Mouse (Mus musculus) embryo, embryonic 9.5 days (tissue): ENCODE results near the gene Mov10.
"Not testable (repeated sequence)": the region's sequence is repeated elsewhere in the genome, so short reads cannot be mapped to it uniquely, and the experiment has no call there.

ENCODE experiments used
- DNase-seq: peaks from one replicate; pipeline ENCODE4 v3.0.0-alpha.2; 2017; ENCODE audit errors: extremely low spot score

Gene Mov10

DNA sequence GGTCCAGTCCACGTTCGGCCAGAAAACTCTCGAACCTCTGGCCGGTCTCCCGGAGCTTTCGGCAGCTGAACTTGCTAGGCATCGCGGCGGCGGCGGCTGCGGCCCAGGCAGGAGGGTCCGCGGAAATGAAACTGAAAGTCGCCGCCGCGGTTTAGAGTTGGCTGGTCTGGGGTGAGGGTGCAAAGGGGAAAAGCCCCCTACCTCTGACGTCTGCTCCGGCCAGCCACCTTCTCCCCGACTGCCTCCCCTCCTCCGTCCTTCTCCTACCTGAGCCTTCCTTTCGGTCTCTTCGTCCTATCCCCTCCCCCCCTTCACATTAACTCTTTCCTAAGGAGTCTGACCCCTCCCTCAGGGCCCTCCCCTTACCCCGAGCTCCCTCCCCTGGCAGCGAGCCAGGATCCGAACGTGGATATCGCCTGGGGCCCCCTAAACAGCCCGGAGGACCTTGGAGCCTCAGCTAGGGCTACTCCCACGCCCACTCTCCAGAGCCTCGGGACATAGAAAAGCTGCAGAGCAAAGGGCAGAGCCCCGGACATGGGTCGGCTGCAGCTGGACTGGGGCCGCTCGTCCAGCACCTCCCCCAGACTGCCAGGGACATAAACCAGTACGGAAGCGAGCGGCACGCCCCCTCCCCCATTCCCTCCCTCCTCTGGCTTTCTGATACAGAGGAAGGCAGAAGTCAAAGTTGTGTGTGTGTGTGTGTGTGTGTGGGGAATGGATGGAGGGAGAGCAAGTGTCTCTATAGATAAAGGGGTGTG is at the start of gene Mov10:
TSS of gene Mov10 (minus strand) at position 573 of the 758 bp plus-strand sequence.
- peak; percentile 84 for DNase-seq

DNA sequence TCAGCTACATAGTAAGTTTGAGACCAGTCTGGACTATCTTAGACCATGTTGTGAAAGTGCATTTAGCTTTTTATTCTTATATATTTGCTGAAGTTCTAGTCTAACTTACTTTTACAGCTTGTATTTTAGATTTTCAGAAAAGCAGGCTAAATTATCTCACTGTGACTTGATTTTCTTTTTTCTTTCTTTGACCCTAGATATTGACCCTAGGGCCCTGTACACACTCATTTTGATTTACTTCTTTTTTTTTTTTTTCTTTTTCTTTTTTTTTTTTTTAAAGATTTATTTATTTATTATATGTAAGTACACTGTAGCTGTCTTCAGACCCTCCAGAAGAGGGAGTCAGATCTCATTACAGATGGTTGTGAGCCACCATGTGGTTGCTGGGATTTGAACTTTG is 48.3 kb upstream of the Mov10 start:
- not testable (repeated sequence) for DNase-seq

DNA sequence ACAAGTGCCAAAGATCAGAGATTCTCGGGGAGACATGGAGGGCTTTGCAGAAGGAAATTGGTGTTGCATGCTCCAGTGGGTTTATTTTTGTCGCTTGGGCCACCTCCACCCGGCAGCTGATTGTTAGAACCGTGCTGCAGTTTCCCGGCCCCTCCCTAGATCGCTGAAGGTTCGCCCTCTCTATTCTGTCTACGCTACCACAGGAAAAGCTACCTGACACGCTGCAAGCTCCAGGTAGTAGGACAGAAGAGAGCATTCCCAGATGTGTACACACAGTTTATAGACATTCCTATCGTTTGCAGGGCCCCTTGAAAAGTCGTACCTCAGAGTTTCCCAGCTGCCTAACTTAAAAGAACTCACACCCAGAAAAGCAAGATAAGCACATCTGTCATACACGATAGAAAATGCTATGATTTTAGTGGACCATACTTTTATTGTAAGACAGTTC is 47.0 kb upstream of the Mov10 start:
- no peak for DNase-seq

DNA sequence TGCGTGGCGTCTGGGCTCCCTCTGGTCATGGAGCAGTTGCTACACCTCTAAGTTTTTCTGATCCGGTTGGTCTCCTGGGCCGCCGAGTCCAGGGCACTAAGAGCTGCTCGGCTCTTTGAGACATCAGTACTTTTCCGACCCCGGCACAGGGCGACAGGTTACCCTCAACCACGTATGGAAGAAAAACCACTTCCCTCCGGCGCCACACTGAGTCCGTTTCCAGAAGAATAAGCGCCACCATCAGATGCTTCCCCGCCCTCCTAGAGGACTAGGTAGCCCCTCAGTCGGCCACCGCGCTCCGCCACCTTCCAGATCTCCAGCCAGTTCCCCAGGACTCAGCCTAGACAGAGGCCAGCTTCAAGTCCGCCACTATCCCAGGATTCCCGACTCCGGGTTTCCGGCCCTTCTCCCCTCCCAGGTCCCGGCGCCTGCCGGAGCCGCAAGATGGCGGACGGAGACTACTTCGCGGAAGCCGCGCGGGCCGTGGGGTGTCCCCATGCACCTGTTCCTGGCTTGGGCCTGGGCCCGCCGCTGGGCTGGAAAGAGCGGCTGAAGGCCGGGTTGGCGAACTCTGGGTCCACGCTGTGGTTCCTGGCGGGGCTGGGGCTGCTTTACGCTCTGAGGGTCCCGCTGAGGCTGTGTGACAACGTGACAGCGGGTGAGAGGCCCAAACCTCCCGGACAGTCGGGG is 46.4 kb upstream of the Mov10 start:
- peak; percentile 86 for DNase-seq

DNA sequence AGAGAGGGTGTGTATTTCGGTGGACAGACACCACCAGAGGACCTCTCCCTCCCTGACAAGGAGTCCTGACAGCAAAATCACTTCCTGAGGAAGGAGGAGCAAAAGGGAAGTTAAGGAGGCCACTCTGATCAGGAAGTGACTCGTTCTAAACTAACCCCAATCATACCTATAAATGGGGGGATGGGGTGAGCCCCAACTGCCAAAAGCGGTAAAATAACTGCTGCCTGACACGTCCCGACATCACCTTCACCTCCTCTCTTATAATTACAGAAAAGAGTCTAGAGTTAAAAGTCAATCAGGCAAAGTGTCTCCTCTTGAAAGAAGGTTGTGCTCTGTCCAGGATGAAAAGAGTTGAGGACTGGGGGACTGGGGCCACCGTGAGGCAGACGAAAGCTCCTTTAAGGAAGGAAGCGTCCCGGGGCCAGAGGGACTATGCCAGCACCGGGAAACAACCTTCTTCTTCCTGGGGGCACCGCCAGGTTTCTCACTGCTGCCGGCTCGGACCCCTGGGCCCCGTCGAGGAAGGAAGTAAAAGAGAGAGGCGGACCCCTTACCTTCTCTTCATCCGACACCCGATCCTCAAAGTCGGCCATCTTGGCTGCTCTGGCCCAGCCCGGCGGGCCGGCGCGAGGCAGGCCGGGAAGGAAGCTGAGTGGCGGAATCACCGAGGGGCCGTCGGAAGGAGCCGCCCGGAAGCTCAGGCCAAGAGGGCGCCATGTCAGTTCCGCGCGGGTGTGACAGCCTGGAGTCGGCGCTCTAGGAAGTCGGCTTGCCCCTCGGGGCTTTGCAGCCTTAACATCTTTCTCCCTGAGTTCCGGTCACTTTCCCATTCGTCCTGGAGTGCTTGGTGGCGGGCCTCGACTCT is 45.7 kb upstream of the Mov10 start, which contains the start of the genes St7l and Capza1:
TSS of gene St7l (plus strand) at position 220 of the 865 bp plus-strand sequence.
TSS of gene Capza1 (minus strand) at position 720 of the 865 bp plus-strand sequence.
- peak; percentile 89 for DNase-seq

DNA sequence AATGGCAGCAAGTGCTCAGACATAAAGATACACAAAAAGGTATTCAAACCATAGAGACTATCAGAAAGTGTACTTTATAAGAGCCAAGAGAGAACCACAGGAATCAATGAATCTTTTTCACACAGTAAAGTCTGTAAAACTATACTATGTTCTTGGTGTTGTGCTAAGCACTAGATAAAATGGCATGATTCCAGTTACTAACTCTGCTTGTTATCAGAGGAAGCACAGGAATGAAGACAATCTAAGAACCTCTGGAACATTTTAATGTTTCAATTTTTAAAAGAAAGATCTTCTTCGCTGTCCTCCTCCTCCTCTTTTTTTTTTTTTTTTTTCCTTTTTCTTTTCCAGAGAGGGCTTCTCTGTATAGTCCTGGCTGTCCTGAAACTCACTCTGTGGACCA is 40.2 kb upstream of the Mov10 start:
- DNase-seq, result no peak

DNA sequence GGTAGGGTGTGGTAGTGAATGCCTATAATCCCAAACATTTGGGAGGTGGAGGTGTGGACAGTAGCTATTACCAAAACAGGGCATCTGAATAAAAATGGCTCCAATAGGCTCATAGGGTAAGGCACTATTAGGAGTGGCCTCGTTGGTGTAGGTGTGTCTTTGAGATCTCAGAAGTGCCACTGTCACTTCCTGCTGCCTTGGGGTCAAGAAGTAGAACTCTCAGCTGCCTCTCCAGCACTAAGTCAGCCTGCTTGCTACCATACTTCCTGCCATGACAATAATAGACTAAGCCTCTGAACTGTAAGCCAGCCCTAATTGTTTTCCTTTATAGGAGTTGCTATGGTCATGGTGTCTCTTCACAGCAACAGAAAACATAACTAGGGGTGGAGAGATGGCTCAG is 37.7 kb upstream of the Mov10 start:
- no peak for DNase-seq

DNA sequence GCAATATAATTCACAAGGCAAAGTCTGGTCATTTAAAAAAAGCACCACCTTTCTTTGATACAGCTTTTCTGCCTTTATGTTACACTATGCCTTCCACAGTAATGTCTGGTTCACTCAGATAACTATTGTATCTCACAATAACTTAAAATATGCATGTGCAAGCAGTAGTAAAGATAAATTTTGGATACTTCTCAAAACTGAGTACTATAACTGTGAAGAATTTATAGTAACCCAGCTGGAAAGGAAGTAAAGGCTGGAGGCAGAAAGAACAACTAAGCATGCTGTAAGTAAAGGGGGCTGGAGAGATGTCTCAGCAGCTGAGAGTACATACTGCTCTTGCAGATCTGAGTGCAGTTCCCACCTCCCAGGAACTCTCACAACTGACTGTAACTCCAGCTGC is 36.5 kb upstream of the Mov10 start:
- DNase-seq, result no peak

DNA sequence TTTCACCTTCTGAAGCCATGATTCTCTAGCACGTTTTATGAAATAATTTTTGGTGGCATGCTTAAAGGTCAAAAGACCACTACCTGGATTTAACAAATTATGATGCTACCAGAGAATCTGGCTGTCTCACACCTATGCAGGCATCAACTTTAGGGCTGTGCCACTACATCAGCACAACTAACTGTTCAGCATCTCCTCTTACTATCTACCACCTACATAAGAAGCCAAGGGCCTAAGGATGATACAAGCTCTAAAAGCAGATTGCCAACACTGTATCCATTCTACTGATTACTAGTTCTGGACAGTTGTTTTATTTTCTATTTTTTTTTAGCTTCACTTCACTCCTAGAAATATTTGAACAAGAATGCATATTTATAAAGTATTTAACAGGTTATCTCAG is 36.1 kb upstream of the Mov10 start:
- DNase-seq, result no peak

DNA sequence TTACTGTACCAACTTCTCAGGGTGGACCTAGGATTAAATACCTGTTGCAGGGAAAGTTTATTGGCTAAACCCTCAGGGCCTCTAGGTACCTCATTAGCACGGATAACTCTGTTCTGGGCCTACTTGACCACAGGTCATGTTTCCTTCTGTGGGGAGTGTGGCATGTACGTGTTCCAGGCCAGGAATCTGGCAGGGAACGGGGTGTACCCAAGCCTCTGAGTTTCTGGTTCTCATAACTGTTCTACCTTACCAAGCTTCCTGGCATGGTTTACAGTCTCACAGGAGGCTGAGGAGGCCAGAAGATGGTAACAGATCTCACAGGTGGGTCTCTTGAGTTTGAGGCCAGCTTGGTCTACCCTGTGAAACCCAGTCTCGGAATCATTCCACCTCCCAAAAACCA is 28.2 kb upstream of the Mov10 start:
- DNase-seq, result no peak

DNA sequence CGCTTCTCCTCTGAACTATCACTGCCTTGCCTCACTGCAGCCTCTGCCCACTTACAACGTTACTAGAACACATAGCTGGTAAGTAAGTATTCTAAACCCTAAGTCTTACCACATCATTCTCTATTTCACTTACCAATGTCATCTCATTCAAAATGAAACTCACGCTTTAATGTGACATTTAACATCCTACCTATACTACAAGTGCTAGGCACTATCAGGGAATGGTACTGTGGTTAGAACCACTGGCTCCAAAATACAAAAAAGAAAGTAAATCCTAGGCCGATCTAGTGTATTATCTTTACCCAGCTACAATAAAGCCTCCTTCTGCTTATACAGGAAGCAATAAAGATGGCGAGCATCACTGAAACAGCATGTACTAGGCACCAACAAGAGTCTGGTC is 22.7 kb upstream of the Mov10 start:
- no peak for DNase-seq

DNA sequence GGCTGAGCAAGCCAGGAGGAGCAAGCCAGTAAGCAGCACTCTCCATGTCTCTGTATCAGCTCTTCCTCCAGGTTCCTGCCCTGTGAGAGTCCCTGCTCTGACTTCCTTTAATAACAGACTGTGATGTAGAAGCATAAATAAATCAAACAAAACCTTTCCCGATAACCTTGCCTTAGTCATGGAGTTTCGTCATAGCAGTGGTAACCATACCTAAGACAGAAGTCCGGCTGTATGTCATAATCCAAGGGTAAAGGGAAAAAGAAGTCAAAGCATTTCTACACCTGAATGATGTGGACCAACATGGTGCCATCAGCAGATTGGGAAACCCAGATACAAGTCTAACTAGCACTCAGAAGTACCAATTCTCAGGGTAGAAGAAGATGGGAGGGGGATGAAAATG is 17.4 kb upstream of the Mov10 start:
- no peak for DNase-seq

DNA sequence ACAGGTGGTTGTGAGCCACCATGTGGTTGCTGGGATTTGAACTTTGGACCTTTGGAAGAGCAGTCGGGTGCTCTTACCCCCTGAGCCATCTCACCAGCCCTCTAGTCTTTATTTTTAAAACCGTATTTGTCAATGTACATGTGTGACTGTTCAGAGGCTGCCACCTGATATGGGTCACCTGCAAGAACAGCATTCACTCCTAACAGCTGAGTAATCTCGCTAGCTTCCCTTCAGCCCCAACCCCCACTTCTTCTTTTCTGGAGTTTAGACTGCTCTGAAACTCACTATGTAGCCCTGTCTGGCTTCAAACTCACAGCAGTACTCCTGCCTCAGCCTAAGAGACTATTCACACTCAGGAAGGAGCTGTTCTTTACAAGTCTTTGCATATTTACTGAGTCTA is 4.0 kb upstream of the Mov10 start:
- DNase-seq, result no peak

DNA sequence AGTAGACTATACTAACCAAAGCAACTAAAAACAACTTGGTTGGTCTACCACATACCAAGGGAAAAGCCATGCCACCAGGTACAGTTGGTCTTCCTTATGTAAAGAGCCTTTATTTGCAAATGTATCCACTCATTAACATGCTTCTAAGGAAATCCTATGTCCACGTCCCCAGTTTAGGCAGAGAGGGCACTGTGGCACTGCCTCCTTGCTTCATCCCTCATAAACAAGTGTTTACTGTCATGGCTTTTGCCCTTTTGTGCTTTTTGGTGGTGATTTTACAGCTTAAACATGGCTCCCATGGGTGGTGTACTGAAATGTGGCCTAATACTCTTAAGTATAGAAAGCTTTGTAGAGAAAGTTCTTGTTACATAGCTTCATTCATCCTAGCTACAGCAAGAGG is 2.1 kb upstream of the Mov10 start:
- DNase-seq, result no peak

DNA sequence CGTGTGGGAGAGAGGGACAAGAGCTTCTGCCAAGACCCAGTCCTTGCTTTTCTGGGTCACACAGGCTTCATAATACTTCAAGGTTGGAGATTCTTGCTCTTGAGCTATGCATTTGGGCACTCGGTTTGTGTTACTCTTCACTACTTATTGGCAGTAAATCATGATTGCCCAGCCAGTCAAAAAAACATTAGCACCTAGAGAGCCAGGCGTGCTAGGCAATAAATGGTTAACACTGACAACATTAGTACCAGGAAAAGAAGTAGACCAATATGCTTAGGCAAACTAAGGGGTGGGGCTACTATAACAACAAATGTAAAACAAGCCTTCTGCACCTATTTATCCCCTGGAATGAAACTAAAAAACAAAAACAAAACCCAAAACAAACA is 379 bp upstream of the Mov10 start:
- DNase-seq, result no peak

DNA sequence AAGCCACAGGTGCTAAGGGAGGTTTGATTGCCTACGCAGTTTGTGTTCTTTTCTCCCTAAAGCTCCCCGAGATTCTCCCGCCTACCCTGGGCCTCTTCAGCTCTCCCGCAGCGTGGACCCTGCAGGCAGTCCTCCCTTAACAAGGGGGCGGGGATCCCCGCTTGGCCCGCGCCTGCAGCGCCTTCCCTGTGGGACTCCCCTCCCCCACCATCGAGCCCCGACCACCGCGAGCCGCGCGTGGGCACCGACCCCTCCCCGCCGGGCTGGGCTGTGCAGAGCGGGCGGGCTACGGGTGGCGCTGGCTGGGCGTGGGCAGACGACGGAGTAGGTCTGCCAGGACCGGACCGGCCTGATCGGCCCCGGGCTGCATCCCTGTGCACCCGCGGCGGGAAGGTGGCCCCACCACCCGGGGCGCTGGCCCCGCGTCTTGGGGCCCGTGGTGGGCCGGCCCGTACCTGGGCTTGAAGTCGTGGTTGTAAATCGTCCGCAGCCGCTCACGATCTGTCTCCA is 827 bp downstream of the Mov10 start:
- DNase-seq, result peak; percentile 65

DNA sequence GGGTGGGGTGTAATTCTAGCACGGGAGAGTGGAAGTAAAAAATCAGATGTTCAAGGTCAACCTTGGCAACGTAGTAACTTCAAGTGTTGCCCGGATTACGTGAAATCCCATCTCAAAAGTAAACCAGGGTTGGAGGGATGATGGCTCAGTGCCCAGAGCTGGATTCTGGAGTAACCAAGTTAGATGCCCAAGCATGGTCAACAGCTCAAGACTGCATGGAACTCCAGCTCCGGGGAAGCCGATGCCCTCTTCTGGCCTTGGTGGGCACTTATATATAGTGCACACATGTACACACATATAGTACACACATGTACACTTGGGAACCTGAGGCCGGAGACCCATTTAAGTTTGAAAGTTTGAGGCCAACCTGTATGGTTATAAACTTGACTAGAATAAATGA is 2.2 kb downstream of the Mov10 start:
- no peak for DNase-seq

DNA sequence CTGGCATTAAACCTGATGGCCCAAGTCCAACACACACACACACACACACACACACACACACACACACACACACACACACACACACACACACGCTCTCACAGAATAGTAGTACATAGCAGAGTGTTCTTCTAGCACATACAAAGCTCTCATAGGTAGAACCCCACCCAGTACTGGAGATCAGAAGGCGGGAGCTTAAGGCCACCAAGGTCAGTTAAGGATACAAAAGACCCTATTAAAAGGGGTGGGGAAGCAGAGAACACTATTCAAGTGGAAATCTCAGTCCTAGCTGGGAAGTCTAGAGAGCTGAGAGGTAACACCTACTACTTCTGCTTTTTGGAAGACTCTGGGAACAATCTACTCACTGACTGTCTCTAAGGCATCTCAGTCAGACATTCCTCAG is 3.0 kb downstream of the Mov10 start:
- no peak for DNase-seq

DNA sequence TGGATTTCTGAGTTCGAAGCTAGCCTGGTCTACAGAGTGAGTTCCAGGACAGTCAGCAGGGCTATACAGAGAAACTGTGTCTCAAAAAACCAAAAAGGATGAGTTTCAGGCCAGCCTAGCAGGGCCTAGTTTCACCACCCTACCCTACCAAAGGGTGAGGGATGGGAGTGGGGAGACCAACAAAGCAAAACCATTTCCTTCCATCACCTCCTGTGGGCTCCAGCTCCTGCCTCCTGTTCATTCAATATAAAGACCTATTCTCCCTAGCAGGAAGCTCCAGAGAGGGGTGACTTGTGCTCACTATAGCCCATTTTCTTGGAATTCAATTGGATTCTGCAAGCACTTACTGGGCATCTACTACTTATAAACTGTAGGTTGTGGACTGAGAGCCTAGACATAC is 3.6 kb downstream of the Mov10 start:
- DNase-seq, result no peak

DNA sequence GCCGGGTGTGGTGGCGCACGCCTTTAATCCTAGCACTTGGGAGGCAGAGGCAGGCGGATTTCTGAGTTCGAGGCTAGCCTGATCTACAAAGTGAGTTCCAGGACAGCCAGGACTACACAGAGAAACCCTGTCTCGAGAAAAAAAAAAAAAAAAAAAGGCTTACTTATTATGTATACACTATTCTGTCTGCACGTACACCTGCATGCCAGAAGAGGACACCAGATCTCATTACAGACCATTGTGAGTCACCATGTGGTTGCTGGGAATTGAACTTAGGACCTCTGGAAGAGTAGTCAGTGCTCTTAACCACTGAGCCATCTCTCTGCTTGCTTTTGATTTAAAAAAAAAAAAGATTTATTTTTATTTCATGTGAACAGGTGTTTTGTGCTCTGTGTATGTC is 5.1 kb downstream of the Mov10 start:
- DNase-seq, result not testable (repeated sequence)

DNA sequence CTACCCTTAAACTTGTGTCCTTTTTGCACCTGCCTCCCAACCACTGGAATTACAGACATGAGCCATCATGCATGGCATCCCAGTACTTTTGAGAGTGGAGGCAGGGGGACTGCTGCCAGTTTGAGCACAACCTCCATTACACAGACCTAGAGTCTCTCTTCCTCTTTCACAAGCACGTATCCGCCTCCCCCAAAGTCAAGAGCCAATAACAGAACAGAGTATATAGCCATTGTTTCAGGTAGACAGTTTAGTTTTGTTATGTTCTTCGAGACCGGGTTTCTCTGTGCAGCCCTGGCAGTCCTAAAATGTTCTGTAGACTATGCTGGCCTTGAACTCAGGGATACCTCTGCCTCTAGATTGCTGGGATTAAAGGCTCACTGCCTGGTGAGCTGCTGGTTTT is 6.1 kb downstream of the Mov10 start:
- no peak for DNase-seq

DNA sequence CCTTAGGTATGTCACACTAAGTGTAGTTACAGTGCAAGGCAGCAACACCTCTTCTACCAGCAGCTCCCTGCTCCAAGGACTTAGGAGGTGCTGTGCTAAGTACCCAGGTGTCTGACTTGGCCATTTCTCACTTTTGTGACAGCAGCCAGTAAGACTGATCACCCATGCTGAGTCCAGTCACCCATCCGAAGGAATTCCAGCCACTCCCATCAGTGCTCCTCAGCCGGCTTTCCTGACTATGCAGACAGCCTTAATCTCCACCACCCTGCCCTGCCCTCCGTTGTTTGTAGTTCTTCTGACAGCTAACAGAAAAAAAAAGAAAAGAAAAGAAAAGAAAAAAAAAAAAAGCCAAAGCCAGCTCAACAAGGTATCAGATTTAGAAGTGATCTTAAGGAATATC is 6.6 kb downstream of the Mov10 start:
- DNase-seq, result no peak
